Mouse (Mus musculus) liver, embryonic 16.5 days (tissue): ENCODE data around the gene Vwce. TPM values are rescaled to one million over a fixed set of nuclear protein-coding genes. Genes with fewer than 3 reads are reported as not detected.
A peak's percentile ranks its signal among the peaks of the same experiment; 100 is the strongest.

Experiments
- ATAC-seq: fragments of 200-750 bp; cut with Nextera tagmentation; 2 replicates; pipeline ENCODE4 v1.8.0; 2017; ENCODE audit warnings: low read depth, mild to moderate bottlenecking, moderate number of reproducible peaks, moderate library complexity
- H3K27ac ChIP-seq: fragments of 300-500 bp; sonication (generic); 2 replicates; pipeline ENCODE4 v1.5.1; 2014; ENCODE audit warnings: mild to moderate bottlenecking, low read length
- H3K27me3 ChIP-seq: fragments of 300-500 bp; sonication (generic); 2 replicates; pipeline ENCODE4 v1.6.1; 2014; ENCODE audit warnings: low read depth, low read length, mixed read lengths; ENCODE audit not compliant: control insufficient read depth, insufficient read depth
- H3K36me3 ChIP-seq: fragments of 300-500 bp; sonication (generic); 2 replicates; pipeline ENCODE4 v1.6.1; 2014; ENCODE audit warnings: mild to moderate bottlenecking; ENCODE audit not compliant: control insufficient read depth, insufficient read depth
- H3K4me1 ChIP-seq: fragments of 300-500 bp; sonication (generic); 2 replicates; pipeline ENCODE4 v1.6.1; 2014; ENCODE audit warnings: low read depth, low read length, mixed read lengths; ENCODE audit not compliant: control insufficient read depth
- H3K4me2 ChIP-seq: fragments of 300-500 bp; sonication (generic); 2 replicates; pipeline ENCODE4 v1.6.1; 2014; ENCODE audit warnings: low read depth, low read length, mixed read lengths
- H3K4me3 ChIP-seq: fragments of 300-500 bp; sonication (generic); 2 replicates; pipeline ENCODE4 v1.5.1; 2014; ENCODE audit warnings: low read depth, mild to moderate bottlenecking, low read length
- H3K9ac ChIP-seq: fragments of 300-500 bp; sonication (generic); 2 replicates; pipeline ENCODE4 v1.6.1; 2014; ENCODE audit warnings: low read depth, low read length
- H3K9me3 ChIP-seq: fragments of 300-500 bp; sonication (generic); replicated peaks from 2 replicates; pipeline ENCODE4 v1.6.1; 2016; ENCODE audit warnings: low read length; ENCODE audit not compliant: control insufficient read depth
- WGBS: fragments of 180-500 bp; shearing (Covaris S2); extraction: QIAGEN DNeasy Blood & Tissue Kit; methylation state at CpG from one replicate; pipeline ENCODE4 v1.1.7; 2014; ENCODE audit not compliant: insufficient replicate concordance; 5-methylcytosine and 5-hydroxymethylcytosine counted together
- polyA plus RNA-seq: library from polyadenylated mRNA; unstranded; fragments of >200 nt; fragmentation: Nextera tagmentation; extraction: Ambion mirVana; gene quantifications from 2 replicates; pipeline ENCODE4 v1.2.1, GENCODE M21; 2015

Vwce gene
- polyA plus RNA-seq, 1 experiment from 2014 or later = 16.0 TPM

- no peaks in the 10 kb centered on the region for H3K27me3 ChIP-seq
- H3K36me3 ChIP-seq = peaks cover 8% of the 10 kb centered on the region; the same call in 1 of the 2 replicates
- no peak overlapping the region for H3K4me2 ChIP-seq
- peaks cover 18% of the 10 kb centered on the region for H3K4me1 ChIP-seq
- ATAC-seq = no peak
- no peak overlapping the region for H3K4me3 ChIP-seq
- H3K9me3 ChIP-seq = no peaks in the 10 kb centered on the region
- H3K9ac ChIP-seq = no peak overlapping the region
- no peak overlapping the region for H3K27ac ChIP-seq
- 61% methylated on average over 13 of the region's 13 CpGs for WGBS
Measured at GRCm38 (mm10) chr19:10707087-10707875, 73.3 kb downstream of the Vwce start.

- H3K36me3 ChIP-seq = peaks cover 13% of the 10 kb centered on the region
- 71% methylated on average over 1 of the region's 1 CpGs for WGBS
Measured at GRCm38 (mm10) chr19:10707881-10708280, 73.9 kb downstream of the Vwce start.

GRCm38 (mm10) chr19:10708900-10709299 lies 74.9 kb downstream of the Vwce start:
- no peaks in the 10 kb centered on the region for H3K9me3 ChIP-seq
- H3K36me3 ChIP-seq = peaks cover 18% of the 10 kb centered on the region
- no peak overlapping the region for H3K9ac ChIP-seq
- H3K4me3 ChIP-seq = no peak overlapping the region
- no peak overlapping the region for H3K27ac ChIP-seq
- peaks cover 10% of the 10 kb centered on the region for H3K4me1 ChIP-seq
- WGBS = 67% methylated on average over 6 of the region's 6 CpGs
- no peak overlapping the region for H3K4me2 ChIP-seq
- H3K27me3 ChIP-seq = no peaks in the 10 kb centered on the region
- ATAC-seq = no peak

More at GRCm38 (mm10) chr19:10707881-10708280, 73.9 kb downstream of the Vwce start:
- Histone ChIP-seq H3K4me1 (peaks cover 14% of the 10 kb centered on the region), H3K9ac (no peak overlapping the region), H3K9me3 (no peaks in the 10 kb centered on the region), H3K27me3 (no peaks in the 10 kb centered on the region), H3K27ac (no peak overlapping the region), H3K4me3 (no peak overlapping the region), H3K4me2 (no peak overlapping the region)
- no peak for ATAC-seq

DNA sequence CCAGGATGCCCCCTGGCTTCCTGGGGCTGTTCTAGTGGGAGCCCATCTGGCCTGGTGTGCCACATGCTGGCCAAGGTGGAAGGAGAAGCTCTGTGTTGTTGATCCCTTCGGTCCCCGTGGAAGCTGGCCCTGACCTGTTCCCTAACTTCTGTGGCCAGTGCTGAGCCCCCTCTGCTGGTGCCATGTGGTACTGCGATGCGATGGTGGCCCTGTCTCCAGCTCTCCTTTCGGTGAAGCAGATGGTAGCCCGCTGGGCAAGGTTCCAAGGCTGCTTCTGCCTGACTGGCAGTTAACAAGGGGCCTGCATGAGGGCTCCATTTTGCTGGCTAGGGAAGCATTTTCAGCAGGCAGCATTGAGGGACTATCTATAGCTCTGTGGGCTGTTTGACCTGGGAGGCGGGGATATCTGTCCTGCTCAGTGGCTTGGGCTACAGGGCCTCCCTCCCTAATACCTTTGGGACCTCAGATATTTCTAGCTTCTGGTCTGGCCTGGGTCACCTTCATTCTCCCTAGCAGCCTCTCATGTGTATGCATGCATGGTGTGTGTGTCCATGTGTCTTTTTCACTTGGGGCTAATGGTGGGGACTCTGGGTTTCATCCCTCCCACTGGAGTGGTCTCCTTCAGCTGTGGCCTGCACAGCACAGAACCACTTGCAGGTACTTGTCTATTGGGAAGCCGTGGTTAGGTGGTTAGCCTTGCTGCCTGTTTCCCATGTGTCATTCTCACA lies 75.5 kb downstream of the Vwce start:
- H3K27me3 ChIP-seq = no peaks in the 10 kb centered on the region
- peaks cover 18% of the 10 kb centered on the region for H3K36me3 ChIP-seq
- H3K4me2 ChIP-seq = no peak overlapping the region
- peak; percentile 72 for ATAC-seq
- H3K9me3 ChIP-seq = no peaks in the 10 kb centered on the region
- peaks cover 10% of the 10 kb centered on the region for H3K4me1 ChIP-seq
- 12% methylated on average over 8 of the region's 8 CpGs for WGBS
- H3K27ac ChIP-seq = no peak overlapping the region
- no peak overlapping the region for H3K9ac ChIP-seq
- H3K4me3 ChIP-seq = no peak overlapping the region

GRCm38 (mm10) chr19:10710088-10710511 lies 76.1 kb downstream of the Vwce start:
- Histone ChIP-seq H3K27ac (no peak overlapping the region), H3K4me2 (no peak overlapping the region), H3K9me3 (no peaks in the 10 kb centered on the region), H3K27me3 (no peaks in the 10 kb centered on the region), H3K4me3 (no peak overlapping the region), H3K4me1 (peaks cover 10% of the 10 kb centered on the region), H3K36me3 (peaks cover 18% of the 10 kb centered on the region), H3K9ac (no peak overlapping the region)
- ATAC-seq = no peak
- WGBS = 68% methylated on average over 9 of the region's 9 CpGs

- no peak for ATAC-seq
- Histone ChIP-seq H3K4me2 (no peak overlapping the region), H3K4me1 (peaks cover 10% of the 10 kb centered on the region), H3K9me3 (no peaks in the 10 kb centered on the region), H3K4me3 (no peak overlapping the region), H3K9ac (no peak overlapping the region), H3K27ac (no peak overlapping the region), H3K36me3 (peaks cover 18% of the 10 kb centered on the region), H3K27me3 (no peaks in the 10 kb centered on the region)
- WGBS = 73% methylated on average over 4 of the region's 4 CpGs
Measured at GRCm38 (mm10) chr19:10710751-10711150, 76.7 kb downstream of the Vwce start.

DNA sequence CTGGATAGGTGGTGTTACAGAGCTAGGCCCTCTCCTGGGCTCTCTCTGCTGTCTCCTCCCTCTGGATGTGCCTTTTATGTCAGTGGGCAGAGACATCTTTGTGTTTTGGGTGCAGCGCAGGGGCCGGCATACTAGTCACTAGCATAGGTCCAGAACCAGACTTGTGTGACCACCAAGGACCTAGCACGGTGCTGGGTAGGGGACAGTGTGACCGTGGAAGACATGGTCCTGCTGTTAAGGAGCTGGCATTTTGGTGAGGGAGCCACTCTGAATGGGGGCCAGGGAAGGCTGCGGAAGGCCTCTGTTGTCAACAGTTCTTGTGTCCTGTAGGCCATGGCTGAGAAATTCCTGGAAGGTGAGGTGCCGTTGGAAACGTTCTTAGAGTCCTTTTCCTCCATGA lies 78.2 kb downstream of the Vwce start:
- Histone ChIP-seq H3K9me3 (no peaks in the 10 kb centered on the region), H3K4me2 (no peak overlapping the region), H3K4me1 (peaks cover 10% of the 10 kb centered on the region), H3K27me3 (no peaks in the 10 kb centered on the region), H3K9ac (no peak overlapping the region), H3K27ac (no peak overlapping the region), H3K36me3 (peaks cover 18% of the 10 kb centered on the region), H3K4me3 (no peak overlapping the region)
- ATAC-seq = no peak
- 79% methylated on average over 7 of the region's 7 CpGs for WGBS

DNA sequence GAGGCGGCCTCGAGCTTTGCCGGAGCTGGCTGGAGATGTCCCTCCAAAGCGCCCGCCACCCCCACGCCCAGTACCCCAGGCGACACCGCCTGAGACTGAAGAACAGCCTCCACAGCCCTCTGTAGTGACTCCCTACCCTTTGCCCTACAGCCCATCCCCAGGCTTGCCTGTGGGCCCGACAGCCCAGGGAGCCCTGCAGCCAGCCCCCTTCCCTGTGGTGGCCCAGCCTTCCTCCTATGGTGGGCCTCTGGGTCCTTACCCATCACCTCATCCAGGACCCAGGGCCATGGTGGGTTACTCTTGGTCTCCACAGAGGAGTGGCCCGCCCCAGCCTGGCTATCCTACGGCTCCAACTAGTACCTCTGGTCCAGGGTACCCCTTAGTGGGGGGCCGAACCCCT lies 78.6 kb downstream of the Vwce start:
- Histone ChIP-seq H3K4me3 (no peak overlapping the region), H3K27me3 (no peaks in the 10 kb centered on the region), H3K4me1 (peaks cover 10% of the 10 kb centered on the region), H3K27ac (no peak overlapping the region), H3K9me3 (no peaks in the 10 kb centered on the region), H3K4me2 (no peak overlapping the region), H3K9ac (no peak overlapping the region), H3K36me3 (peaks cover 18% of the 10 kb centered on the region)
- WGBS = 86% methylated on average over 12 of the region's 12 CpGs
- no peak for ATAC-seq

- Histone ChIP-seq H3K9ac (no peak overlapping the region), H3K4me3 (no peak overlapping the region), H3K27me3 (no peaks in the 10 kb centered on the region), H3K36me3 (peaks cover 18% of the 10 kb centered on the region), H3K9me3 (no peaks in the 10 kb centered on the region), H3K27ac (no peak overlapping the region), H3K4me1 (peaks cover 10% of the 10 kb centered on the region), H3K4me2 (no peak overlapping the region)
- 71% methylated on average over 10 of the region's 10 CpGs for WGBS
- ATAC-seq = no peak
Measured at GRCm38 (mm10) chr19:10713551-10713950, 79.5 kb downstream of the Vwce start.
